Mouse (Mus musculus): ENCODE data around the gene Dnph1. TPM values are rescaled to one million over a fixed set of nuclear protein-coding genes. Genes with fewer than 3 reads are reported as not detected.

Dnph1 gene
- polyA plus RNA-seq, 1 experiment, result 68.0 TPM

- Histone ChIP-seq H3K4me3 (ENCODE audit: insufficient read depth, poor library complexity, severe bottlenecking) (no peak overlapping the region), H3K36me3 (ENCODE audit: control insufficient read depth, insufficient read depth) (peaks cover 5% of the 10 kb centered on the region), H3K79me3 (ENCODE audit: low read depth) (no peaks in the 10 kb centered on the region), H3K27me3 (ENCODE audit: control insufficient read depth, insufficient read depth, insufficient read length) (no peaks in the 10 kb centered on the region), H3K79me2 (ENCODE audit: control insufficient read depth, insufficient read depth) (no peaks in the 10 kb centered on the region), H3ac (ENCODE audit: control insufficient read depth, insufficient read length, low read depth) (no peak overlapping the region)
- TF ChIP-seq MYOG (IDR thresholded peaks at IDR 0.05; ENCODE audit: control insufficient read depth, extremely low read depth, insufficient read length) (no peak), USF1 (IDR thresholded peaks at IDR 0.05; ENCODE audit: low read depth) (no peak), FOSL1 (IDR thresholded peaks at IDR 0.05; ENCODE audit: insufficient read depth, low read length, poor library complexity, severe bottlenecking) (no peak), CEBPB (IDR thresholded peaks at IDR 0.05; ENCODE audit: low read depth) (no peak), CTCF (IDR thresholded peaks at IDR 0.05; ENCODE audit: control insufficient read depth, insufficient read depth, insufficient read length) (no peak), MYOD1 (IDR thresholded peaks at IDR 0.05; ENCODE audit: control insufficient read depth, insufficient read length, low read depth) (no peak), MAX (IDR thresholded peaks at IDR 0.05) (no peak)
Observed at GRCm38 (mm10) chr17:46503847-46504638, 7.5 kb downstream of the Dnph1 start.

DNA sequence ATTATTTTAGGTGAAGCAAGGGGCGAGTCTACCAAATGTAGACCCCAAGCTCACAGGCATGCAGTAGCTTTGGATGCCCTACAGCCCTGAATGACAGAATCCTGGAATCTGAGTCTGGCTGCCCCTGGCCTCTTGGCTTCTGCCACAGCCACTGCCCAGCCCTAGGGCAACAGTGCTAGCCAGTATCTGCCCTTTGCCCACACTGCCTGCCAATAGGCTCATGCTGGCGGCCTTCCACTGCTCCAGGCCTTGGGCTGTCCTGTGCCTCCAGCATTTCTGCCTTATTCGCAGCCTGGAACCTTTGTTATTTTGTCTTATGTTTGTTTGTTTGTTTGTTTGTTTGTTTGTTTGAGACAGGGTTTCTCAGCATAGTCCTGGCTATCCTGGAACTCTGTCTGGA is 9.1 kb downstream of the Dnph1 start:
- Histone ChIP-seq H3K79me2 (ENCODE audit: control insufficient read depth, insufficient read depth) (no peaks in the 10 kb centered on the region), H3ac (ENCODE audit: control insufficient read depth, insufficient read length, low read depth) (no peak overlapping the region), H3K27me3 (ENCODE audit: control insufficient read depth, insufficient read depth, insufficient read length) (no peaks in the 10 kb centered on the region), H3K79me3 (ENCODE audit: low read depth) (no peaks in the 10 kb centered on the region), H3K4me3 (ENCODE audit: insufficient read depth, poor library complexity, severe bottlenecking) (no peak overlapping the region), H3K36me3 (ENCODE audit: control insufficient read depth, insufficient read depth) (no peaks in the 10 kb centered on the region)
- TF ChIP-seq MYOG (IDR thresholded peaks at IDR 0.05; ENCODE audit: control insufficient read depth, extremely low read depth, insufficient read length), result no peak
- TF ChIP-seq CTCF (IDR thresholded peaks at IDR 0.05; ENCODE audit: control insufficient read depth, insufficient read depth, insufficient read length), result no peak
- TF ChIP-seq MAX (IDR thresholded peaks at IDR 0.05), result no peak
- no peak for TF ChIP-seq FOSL1 (IDR thresholded peaks at IDR 0.05; ENCODE audit: insufficient read depth, low read length, poor library complexity, severe bottlenecking)
- no peak for TF ChIP-seq MYOD1 (IDR thresholded peaks at IDR 0.05; ENCODE audit: control insufficient read depth, insufficient read length, low read depth)
- TF ChIP-seq USF1 (IDR thresholded peaks at IDR 0.05; ENCODE audit: low read depth), result no peak
- TF ChIP-seq CEBPB (IDR thresholded peaks at IDR 0.05; ENCODE audit: low read depth), result no peak

DNA sequence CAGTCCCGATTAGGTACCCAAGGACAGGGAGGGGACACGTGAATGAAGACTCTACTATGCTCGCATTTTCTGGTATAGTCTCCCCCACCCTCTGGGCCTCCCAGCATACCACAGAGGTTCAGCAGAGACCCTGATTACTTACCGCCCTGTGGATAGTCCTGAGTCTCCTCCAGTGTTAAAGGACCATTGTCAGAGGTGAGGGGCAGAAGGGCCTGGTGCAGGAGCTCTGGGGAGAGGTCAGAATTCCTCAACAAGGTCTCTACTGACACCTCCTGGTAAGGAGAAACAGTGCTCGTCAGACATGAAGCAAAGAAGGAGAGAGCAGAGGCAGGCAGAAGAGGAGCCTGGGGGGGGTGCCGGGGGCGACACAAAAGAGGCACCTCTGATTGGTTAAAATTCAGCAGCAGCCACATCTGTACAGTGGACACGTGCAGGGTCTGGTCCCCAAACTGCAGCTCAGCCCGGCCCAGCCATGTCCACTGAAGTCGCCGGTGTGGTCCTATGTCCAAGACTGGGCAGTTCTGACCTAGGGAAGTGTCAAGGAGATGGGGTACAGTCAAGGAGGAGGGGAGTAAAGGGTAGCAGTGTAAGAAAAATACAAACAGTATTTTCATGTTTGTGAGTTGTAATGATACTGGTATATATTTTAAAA is 14.7 kb downstream of the Dnph1 start:
- H3K79me3 ChIP-seq (ENCODE audit: low read depth), result no peaks in the 10 kb centered on the region
- no peak overlapping the region for H3K4me3 ChIP-seq (ENCODE audit: insufficient read depth, poor library complexity, severe bottlenecking)
- H3ac ChIP-seq (ENCODE audit: control insufficient read depth, insufficient read length, low read depth), result no peak overlapping the region
- no peaks in the 10 kb centered on the region for H3K27me3 ChIP-seq (ENCODE audit: control insufficient read depth, insufficient read depth, insufficient read length)
- H3K79me2 ChIP-seq (ENCODE audit: control insufficient read depth, insufficient read depth), result no peaks in the 10 kb centered on the region
- TF ChIP-seq USF1 (IDR thresholded peaks at IDR 0.05; ENCODE audit: low read depth) (no peak), MAX (IDR thresholded peaks at IDR 0.05) (no peak), MYOD1 (IDR thresholded peaks at IDR 0.05; ENCODE audit: control insufficient read depth, insufficient read length, low read depth) (no peak), CTCF (IDR thresholded peaks at IDR 0.05; ENCODE audit: control insufficient read depth, insufficient read depth, insufficient read length) (peak; percentile 51), MYOG (IDR thresholded peaks at IDR 0.05; ENCODE audit: control insufficient read depth, extremely low read depth, insufficient read length) (no peak)
- H3K36me3 ChIP-seq (ENCODE audit: control insufficient read depth, insufficient read depth), result no peaks in the 10 kb centered on the region

GRCm38 (mm10) chr17:46513329-46513728 is 16.8 kb downstream of the Dnph1 start:
- H3K79me2 ChIP-seq (ENCODE audit: control insufficient read depth, insufficient read depth), result no peaks in the 10 kb centered on the region
- no peak overlapping the region for H3ac ChIP-seq (ENCODE audit: control insufficient read depth, insufficient read length, low read depth)
- H3K36me3 ChIP-seq (ENCODE audit: control insufficient read depth, insufficient read depth), result no peaks in the 10 kb centered on the region
- H3K27me3 ChIP-seq (ENCODE audit: control insufficient read depth, insufficient read depth, insufficient read length), result no peaks in the 10 kb centered on the region
- H3K79me3 ChIP-seq (ENCODE audit: low read depth), result no peaks in the 10 kb centered on the region
- TF ChIP-seq FOSL1 (IDR thresholded peaks at IDR 0.05; ENCODE audit: insufficient read depth, low read length, poor library complexity, severe bottlenecking) (no peak), MYOG (IDR thresholded peaks at IDR 0.05; ENCODE audit: control insufficient read depth, extremely low read depth, insufficient read length) (no peak), MAX (IDR thresholded peaks at IDR 0.05) (no peak), CTCF (IDR thresholded peaks at IDR 0.05; ENCODE audit: control insufficient read depth, insufficient read depth, insufficient read length) (no peak), USF1 (IDR thresholded peaks at IDR 0.05; ENCODE audit: low read depth) (no peak), CEBPB (IDR thresholded peaks at IDR 0.05; ENCODE audit: low read depth) (no peak), MYOD1 (IDR thresholded peaks at IDR 0.05; ENCODE audit: control insufficient read depth, insufficient read length, low read depth) (no peak)
- H3K4me3 ChIP-seq (ENCODE audit: insufficient read depth, poor library complexity, severe bottlenecking), result no peak overlapping the region

- H3K79me3 ChIP-seq (ENCODE audit: low read depth), result no peaks in the 10 kb centered on the region
- H3K36me3 ChIP-seq (ENCODE audit: control insufficient read depth, insufficient read depth), result no peaks in the 10 kb centered on the region
- no peak overlapping the region for H3ac ChIP-seq (ENCODE audit: control insufficient read depth, insufficient read length, low read depth)
- TF ChIP-seq CEBPB (IDR thresholded peaks at IDR 0.05; ENCODE audit: low read depth), result no peak
- TF ChIP-seq MYOG (IDR thresholded peaks at IDR 0.05; ENCODE audit: control insufficient read depth, extremely low read depth, insufficient read length), result no peak
- TF ChIP-seq MYOD1 (IDR thresholded peaks at IDR 0.05; ENCODE audit: control insufficient read depth, insufficient read length, low read depth), result no peak
- no peak for TF ChIP-seq CTCF (IDR thresholded peaks at IDR 0.05; ENCODE audit: control insufficient read depth, insufficient read depth, insufficient read length)
- no peak for TF ChIP-seq USF1 (IDR thresholded peaks at IDR 0.05; ENCODE audit: low read depth)
- no peak for TF ChIP-seq MAX (IDR thresholded peaks at IDR 0.05)
- TF ChIP-seq FOSL1 (IDR thresholded peaks at IDR 0.05; ENCODE audit: insufficient read depth, low read length, poor library complexity, severe bottlenecking), result no peak
- H3K27me3 ChIP-seq (ENCODE audit: control insufficient read depth, insufficient read depth, insufficient read length), result peaks cover 37% of the 10 kb centered on the region
- H3K4me3 ChIP-seq (ENCODE audit: insufficient read depth, poor library complexity, severe bottlenecking), result no peak overlapping the region
- no peaks in the 10 kb centered on the region for H3K79me2 ChIP-seq (ENCODE audit: control insufficient read depth, insufficient read depth)
Observed at GRCm38 (mm10) chr17:46519971-46520370, 23.5 kb downstream of the Dnph1 start.

Measured in C2C12 (cell line).